Mouse (Mus musculus) C2C12 (cell line): ENCODE measurements around the gene Krtap9-3. TPM values are rescaled to one million over a fixed set of nuclear protein-coding genes. Genes with fewer than 3 reads are reported as not detected.
"Not testable (repeated sequence)": the region's sequence is repeated elsewhere in the genome, so short reads cannot be mapped to it uniquely, and the experiment has no call there.

Experiments used
- H3K27me3 ChIP-seq: one replicate; pipeline ENCODE4 v1.6.1; 2011; ENCODE audit not compliant: control insufficient read depth, insufficient read depth, insufficient read length
- H3K36me3 ChIP-seq: one replicate; pipeline ENCODE4 v1.6.1; 2011; ENCODE audit not compliant: control insufficient read depth, insufficient read depth
- H3K4me3 ChIP-seq: one replicate; pipeline ENCODE4 v1.5.1; 2011; ENCODE audit warnings: mild to moderate bottlenecking, control low read depth; ENCODE audit not compliant: poor library complexity, insufficient read depth, severe bottlenecking
- H3K79me2 ChIP-seq: one replicate; pipeline ENCODE4 v1.6.1; 2011; ENCODE audit not compliant: control insufficient read depth, insufficient read depth
- H3K79me3 ChIP-seq: one replicate; pipeline ENCODE4 v1.6.1; 2011; ENCODE audit warnings: low read depth, control low read depth
- H3ac ChIP-seq: one replicate; pipeline ENCODE3; 2011; ENCODE audit warnings: low read depth; ENCODE audit not compliant: control insufficient read depth, insufficient read length
- CEBPB ChIP-seq: IDR thresholded peaks from one replicate; pipeline ENCODE4 v1.6.1; 2011; ENCODE audit warnings: low read depth, mild to moderate bottlenecking, control low read depth, moderate library complexity
- CTCF ChIP-seq: IDR thresholded peaks from one replicate; pipeline ENCODE4 v1.5.1; 2011; ENCODE audit not compliant: control insufficient read depth, insufficient read depth, insufficient read length
- FOSL1 ChIP-seq: IDR thresholded peaks from one replicate; pipeline ENCODE4 v1.8.0; 2011; ENCODE audit warnings: mild to moderate bottlenecking, low read length; ENCODE audit not compliant: poor library complexity, insufficient read depth, severe bottlenecking
- MAX ChIP-seq: IDR thresholded peaks from one replicate; pipeline ENCODE4 v1.6.1; 2011; ENCODE audit warnings: mild to moderate bottlenecking, control low read depth
- MYOD1 ChIP-seq: IDR thresholded peaks from one replicate; pipeline ENCODE4 v1.6.1; 2011; ENCODE audit warnings: low read depth; ENCODE audit not compliant: control insufficient read depth, insufficient read length
- MYOG ChIP-seq: IDR thresholded peaks from one replicate; pipeline ENCODE4 v1.6.1; 2011; ENCODE audit not compliant: control insufficient read depth, insufficient read length; ENCODE audit errors: extremely low read depth
- USF1 ChIP-seq: IDR thresholded peaks from one replicate; pipeline ENCODE4 v1.6.1; 2011; ENCODE audit warnings: low read depth, mild to moderate bottlenecking, control low read depth, moderate library complexity
- polyA plus RNA-seq: library from polyadenylated mRNA; unstranded; fragments of >200 nt; fragmentation: generic; extraction: Trizol; gene quantifications from one replicate; pipeline ENCODE4 v1.2.1, GENCODE M21; 2012; ENCODE audit warnings: missing spikeins

The Krtap9-3 gene
- polyA plus RNA-seq, 1 experiment, result not detected

- Histone ChIP-seq H3K4me3 (no peak within 1 kb of the TSS), H3K79me3 (no peaks in the 10 kb centered on the region), H3K79me2 (no peaks in the 10 kb centered on the region), H3K27me3 (no peaks in the 10 kb centered on the region), H3K36me3 (no peaks in the 10 kb centered on the region), H3ac (no peak within 1 kb of the TSS)
- TF ChIP-seq MYOG (no peak), MYOD1 (peak; percentile 85)
Observed at GRCm38 (mm10) chr11:99634653-99635134, 36.8 kb upstream of the Krtap9-3 start, which contains the start of gene Krtap4-2. Gene Krtap4-2 (minus strand): TSS chr11:99635084.

- Histone ChIP-seq H3K27me3 (no peaks in the 10 kb centered on the region), H3K79me2 (no peaks in the 10 kb centered on the region), H3K79me3 (no peaks in the 10 kb centered on the region), H3ac (no peak overlapping the region), H3K4me3 (no peak overlapping the region), H3K36me3 (no peaks in the 10 kb centered on the region)
- TF ChIP-seq MAX (no peak), MYOG (no peak), MYOD1 (no peak), CEBPB (no peak), USF1 (no peak)
Observed at GRCm38 (mm10) chr11:99633293-99633692, 35.4 kb upstream of the Krtap9-3 start.

GRCm38 (mm10) chr11:99630890-99631289, 33.0 kb upstream of the Krtap9-3 start:
- no peaks in the 10 kb centered on the region for H3K36me3 ChIP-seq
- no peaks in the 10 kb centered on the region for H3K27me3 ChIP-seq
- H3K4me3 ChIP-seq, result no peak overlapping the region
- no peak for TF ChIP-seq MYOG
- no peak for TF ChIP-seq USF1
- no peak for TF ChIP-seq FOSL1
- TF ChIP-seq CTCF, result no peak
- no peak for TF ChIP-seq CEBPB
- no peak for TF ChIP-seq MYOD1
- H3K79me2 ChIP-seq, result no peaks in the 10 kb centered on the region
- no peak overlapping the region for H3ac ChIP-seq
- no peaks in the 10 kb centered on the region for H3K79me3 ChIP-seq

GRCm38 (mm10) chr11:99628138-99628537, 30.2 kb upstream of the Krtap9-3 start, which contains the start of gene Krtap4-1:
Gene Krtap4-1 (minus strand): TSS chr11:99628238.
- H3K4me3 ChIP-seq, result no peak within 1 kb of the TSS
- H3K79me2 ChIP-seq, result no peaks in the 10 kb centered on the region

GRCm38 (mm10) chr11:99620335-99620734, 22.4 kb upstream of the Krtap9-3 start, which contains the start of gene Gm11562:
Gene Gm11562 (minus strand): TSS chr11:99620435.
- TF ChIP-seq MYOG (no peak), FOSL1 (no peak), CTCF (no peak), USF1 (no peak), CEBPB (no peak), MAX (no peak), MYOD1 (no peak)
- no peaks in the 10 kb centered on the region for H3K79me3 ChIP-seq
- H3K27me3 ChIP-seq, result no peaks in the 10 kb centered on the region

More at GRCm38 (mm10) chr11:99628138-99628537, 30.2 kb upstream of the Krtap9-3 start, which contains the start of gene Krtap4-1:
- no peaks in the 10 kb centered on the region for H3K36me3 ChIP-seq
- no peak for TF ChIP-seq USF1
- TF ChIP-seq FOSL1, result no peak
- TF ChIP-seq CTCF, result no peak
- TF ChIP-seq MYOG, result no peak
- TF ChIP-seq MYOD1, result no peak
- H3K27me3 ChIP-seq, result no peaks in the 10 kb centered on the region
- H3K79me3 ChIP-seq, result no peaks in the 10 kb centered on the region
- H3ac ChIP-seq, result no peak within 1 kb of the TSS

GRCm38 (mm10) chr11:99614796-99615363, 17.0 kb upstream of the Krtap9-3 start, which contains the start of gene Krtap2-4:
Gene Krtap2-4 (minus strand): TSS chr11:99614846.
- no peaks in the 10 kb centered on the region for H3K79me2 ChIP-seq
- H3K79me3 ChIP-seq, result no peaks in the 10 kb centered on the region
- no peaks in the 10 kb centered on the region for H3K27me3 ChIP-seq
- H3K36me3 ChIP-seq, result no peaks in the 10 kb centered on the region
- no peak for TF ChIP-seq USF1
- no peak for TF ChIP-seq CEBPB
- TF ChIP-seq MAX, result no peak
- no peak for TF ChIP-seq MYOG
- TF ChIP-seq MYOD1, result no peak
- no peak for TF ChIP-seq FOSL1
- TF ChIP-seq CTCF, result no peak
- H3K4me3 ChIP-seq, result no peak within 1 kb of the TSS
- H3ac ChIP-seq, result no peak within 1 kb of the TSS

More at GRCm38 (mm10) chr11:99620335-99620734, 22.4 kb upstream of the Krtap9-3 start, which contains the start of gene Gm11562:
- H3ac ChIP-seq, result no peak within 1 kb of the TSS
- H3K79me2 ChIP-seq, result no peaks in the 10 kb centered on the region
- H3K36me3 ChIP-seq, result no peaks in the 10 kb centered on the region
- no peak within 1 kb of the TSS for H3K4me3 ChIP-seq

- H3K36me3 ChIP-seq, H3K79me3 ChIP-seq, H3K4me3 ChIP-seq, H3K27me3 ChIP-seq, H3K79me2 ChIP-seq, H3ac ChIP-seq: not testable (repeated sequence)
Observed at GRCm38 (mm10) chr11:99610089-99610488, 12.2 kb upstream of the Krtap9-3 start, which contains the start of gene Gm11937. Gene Gm11937 (minus strand): TSS chr11:99610189.
